Mouse (Mus musculus) C3H10T1/2 (cell line): ENCODE measurements around the gene Msl3l2. TPM values are rescaled to one million over a fixed set of nuclear protein-coding genes. Genes with fewer than 3 reads are reported as not detected.

Source experiments
- polyA plus RNA-seq, 2 experiments: library from polyadenylated mRNA; unstranded; fragments of >200 nt; fragmentation: generic; extraction: Trizol; gene quantifications; one replicate each; pipeline ENCODE4 v1.2.1; 2012; ENCODE audit warnings: missing spikeins in 2 of 2

Msl3l2 gene
- under 1 TPM in 1 of 2 experiments, not detected in 1; 0.24 TPM for polyA plus RNA-seq

GRCm38 (mm10) chr10:56106333-56106995, at the start of gene Msl3l2:
Gene Msl3l2, plus strand, starts transcription at chr10:56106917.

Other genes starting within 250 kb of the Msl3l2 start
- 1 to 10 TPM in 1 of 2 experiments, under 1 TPM in 1; 0.07 to 1.2 TPM for gene Tbc1d32, start 121.8 kb downstream of the Msl3l2 start, polyA plus RNA-seq